Mouse (Mus musculus) inflammation-experienced regulatory T-cells, adult 6 months (primary cell): ENCODE results near the gene Tnfaip8l2. TPM values are rescaled to one million over a fixed set of nuclear protein-coding genes. Genes with fewer than 3 reads are reported as not detected.
A peak's percentile ranks its signal among the peaks of the same experiment; 100 is the strongest.

Source experiments
- ATAC-seq: one replicate; pipeline ENCODE4 v1.8.0; 2017
- polyA plus RNA-seq, 3 experiments: library from polyadenylated mRNA; unstranded; fragments of 100-300 nt; shearing (Covaris generic); gene quantifications; one replicate each; pipeline ENCODE4 v1.2.1; 2017

Gene Tnfaip8l2
- polyA plus RNA-seq = 100 to 1,000 TPM; 180 to 236 (median 220) TPM

- peak; percentile 39 for ATAC-seq
Measured at GRCm38 (mm10) chr3:95141952-95142616, at the start of gene Tnfaip8l2. Gene Tnfaip8l2 (minus strand): TSS chr3:95142360.

GRCm38 (mm10) chr3:95186888-95187287, 44.7 kb upstream of the Tnfaip8l2 start:
- no peak for ATAC-seq

- ATAC-seq = no peak
Measured at GRCm38 (mm10) chr3:95186100-95186499, 43.9 kb upstream of the Tnfaip8l2 start.

GRCm38 (mm10) chr3:95184796-95185577, 42.8 kb upstream of the Tnfaip8l2 start:
- peak; percentile 77 for ATAC-seq

GRCm38 (mm10) chr3:95181841-95182240, 39.7 kb upstream of the Tnfaip8l2 start:
- no peak for ATAC-seq

- ATAC-seq = no peak
Measured at GRCm38 (mm10) chr3:95179890-95180289, 37.7 kb upstream of the Tnfaip8l2 start.

- ATAC-seq = no peak
Measured at GRCm38 (mm10) chr3:95178948-95179347, 36.8 kb upstream of the Tnfaip8l2 start.

- no peak for ATAC-seq
Measured at GRCm38 (mm10) chr3:95177583-95177982, 35.4 kb upstream of the Tnfaip8l2 start.

- ATAC-seq = no peak
Measured at GRCm38 (mm10) chr3:95176500-95176899, 34.3 kb upstream of the Tnfaip8l2 start.

GRCm38 (mm10) chr3:95174011-95174592, 31.9 kb upstream of the Tnfaip8l2 start:
- peak; percentile 91 for ATAC-seq

- peak; percentile 47 for ATAC-seq
Measured at GRCm38 (mm10) chr3:95173256-95173949, 31.2 kb upstream of the Tnfaip8l2 start.

- no peak for ATAC-seq
Measured at GRCm38 (mm10) chr3:95172526-95173255, 30.5 kb upstream of the Tnfaip8l2 start.

- ATAC-seq = no peak
Measured at GRCm38 (mm10) chr3:95171105-95171504, 28.9 kb upstream of the Tnfaip8l2 start.

GRCm38 (mm10) chr3:95169996-95170395, 27.8 kb upstream of the Tnfaip8l2 start:
- ATAC-seq = no peak

- no peak for ATAC-seq
Measured at GRCm38 (mm10) chr3:95164840-95165239, 22.7 kb upstream of the Tnfaip8l2 start.

GRCm38 (mm10) chr3:95164256-95164550, 22.0 kb upstream of the Tnfaip8l2 start:
- no peak for ATAC-seq

GRCm38 (mm10) chr3:95163419-95164255, 21.5 kb upstream of the Tnfaip8l2 start:
- no peak for ATAC-seq

- no peak for ATAC-seq
Measured at GRCm38 (mm10) chr3:95162345-95162628, 20.1 kb upstream of the Tnfaip8l2 start.

GRCm38 (mm10) chr3:95161618-95162344, 19.6 kb upstream of the Tnfaip8l2 start:
- no peak for ATAC-seq

- ATAC-seq = no peak
Measured at GRCm38 (mm10) chr3:95161041-95161551, 18.9 kb upstream of the Tnfaip8l2 start.
